Mouse (Mus musculus) olfactory bulb, adult 2 months (tissue): ENCODE results near the gene Fgf15.

ENCODE experiments used
- CTCF ChIP-seq: fragments of 200-500 bp; IDR thresholded peaks from 2 replicates; pipeline ENCODE4 v1.5.1; 2012; ENCODE audit warnings: low read depth, mild to moderate bottlenecking, low read length, moderate library complexity; ENCODE audit not compliant: insufficient read depth
- POLR2A ChIP-seq: fragments of 200-500 bp; IDR thresholded peaks from 2 replicates; pipeline ENCODE4 v1.6.1; 2012; ENCODE audit warnings: mild to moderate bottlenecking, low read depth, low read length, moderate library complexity; ENCODE audit not compliant: insufficient read depth

DNA sequence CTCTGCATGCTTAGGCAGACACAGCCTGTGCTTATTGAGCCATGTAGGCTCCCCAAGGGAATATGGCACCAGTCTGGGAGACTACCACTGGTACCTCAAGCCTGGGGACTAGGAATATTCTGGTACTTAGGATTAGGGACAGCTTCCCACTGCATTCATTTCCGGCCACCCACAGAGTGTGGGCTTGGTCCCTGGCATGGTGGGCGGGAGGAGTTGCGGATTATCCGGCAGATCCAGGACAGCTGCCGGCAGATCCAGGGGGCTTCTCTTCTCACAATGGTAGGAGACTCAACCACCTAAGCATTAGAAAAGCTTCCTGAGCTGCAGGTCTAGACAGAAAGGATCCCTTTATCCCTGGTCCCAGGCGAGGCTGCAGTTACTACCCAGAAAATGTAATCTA lies 2.2 kb downstream of the Fgf15 start:
- TF ChIP-seq CTCF (no peak), POLR2A (no peak)
